Mouse (Mus musculus) embryonic facial prominence, embryonic 11.5 days (tissue): ENCODE results near the gene Atxn1. TPM values are rescaled to one million over a fixed set of nuclear protein-coding genes. Genes with fewer than 3 reads are reported as not detected.

Experiments
- ATAC-seq: fragments of 200-750 bp; cut with Nextera tagmentation; replicated peaks from 2 replicates; pipeline ENCODE4 v1.8.0; 2017; ENCODE audit warnings: low read depth; ENCODE audit not compliant: insufficient number of reproducible peaks, low FRiP score, low TSS enrichment
- DNase-seq: peaks from one replicate; pipeline ENCODE4 v3.0.0-alpha.2; 2015; ENCODE audit warnings: low spot score
- H3K27ac ChIP-seq: fragments of 300-500 bp; sonication (generic); replicated peaks from 2 replicates; pipeline ENCODE4 v1.5.1; 2014; ENCODE audit warnings: mild to moderate bottlenecking, low read depth, low read length, control low read depth
- H3K27me3 ChIP-seq: fragments of 300-500 bp; sonication (generic); 2 replicates; pipeline ENCODE4 v1.6.1; 2014; ENCODE audit warnings: mild to moderate bottlenecking, low read length, moderate library complexity, mixed read lengths; ENCODE audit not compliant: control insufficient read depth, insufficient read depth
- H3K36me3 ChIP-seq: fragments of 300-500 bp; sonication (generic); replicated peaks from 2 replicates; pipeline ENCODE4 v1.6.1; 2014; ENCODE audit warnings: low read depth, mild to moderate bottlenecking, low read length, moderate library complexity, mixed read lengths; ENCODE audit not compliant: control insufficient read depth, insufficient read depth
- H3K4me1 ChIP-seq: fragments of 300-500 bp; sonication (generic); 2 replicates; pipeline ENCODE4 v1.6.1; 2014; ENCODE audit warnings: low read length, mixed read lengths; ENCODE audit not compliant: control insufficient read depth, insufficient read depth
- H3K4me2 ChIP-seq: fragments of 300-500 bp; sonication (generic); 2 replicates; pipeline ENCODE4 v1.6.1; 2014; ENCODE audit warnings: low read depth, mild to moderate bottlenecking, control low read depth, low read length, moderate library complexity
- H3K4me3 ChIP-seq: fragments of 300-500 bp; sonication (generic); 2 replicates; pipeline ENCODE4 v1.5.1; 2014; ENCODE audit warnings: low read depth, low read length, control low read depth
- H3K9ac ChIP-seq: fragments of 300-500 bp; sonication (generic); replicated peaks from 2 replicates; pipeline ENCODE4 v1.6.1; 2014; ENCODE audit warnings: mild to moderate bottlenecking, control low read depth, low read length
- H3K9me3 ChIP-seq: fragments of 300-500 bp; sonication (generic); replicated peaks from 2 replicates; pipeline ENCODE4 v1.6.1; 2016; ENCODE audit warnings: mild to moderate bottlenecking, low read length, inconsistent platforms, mixed read lengths; ENCODE audit not compliant: control insufficient read depth
- WGBS: fragments of 180-500 bp; shearing (Covaris S2); extraction: QIAGEN DNeasy Blood & Tissue Kit; methylation state at CpG from one replicate; pipeline ENCODE4 v1.1.7; 2014; 5-methylcytosine and 5-hydroxymethylcytosine counted together
- polyA plus RNA-seq: library from polyadenylated mRNA; unstranded; fragments of >200 nt; fragmentation: Nextera tagmentation; extraction: Ambion mirVana; gene quantifications from 2 replicates; pipeline ENCODE4 v1.2.1, GENCODE M21; 2014

The Atxn1 gene
- polyA plus RNA-seq, 1 experiment from 2014 or later = 1.3 TPM

DNA sequence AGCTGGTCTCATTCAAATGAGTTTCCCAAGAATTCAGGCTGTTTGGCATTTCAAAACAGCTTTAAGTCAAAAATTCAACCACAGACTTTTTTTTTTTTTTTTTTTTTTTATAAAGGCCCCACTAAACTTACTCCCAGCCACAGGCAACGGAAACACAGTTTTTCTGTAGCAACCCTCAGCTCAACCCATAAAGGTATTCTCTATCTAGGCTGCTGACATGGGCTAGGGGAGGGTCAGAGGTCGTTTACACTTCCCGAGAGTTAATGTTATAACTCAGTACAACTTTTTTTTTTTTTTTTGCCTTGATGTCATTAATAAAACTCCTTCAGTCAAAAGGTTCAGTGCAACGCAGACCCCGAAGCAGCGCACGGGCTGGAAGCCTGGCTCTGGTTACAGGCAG, 93.3 kb downstream of the Atxn1 start:
- H3K4me2 ChIP-seq = no peak overlapping the region
- H3K9me3 ChIP-seq = no peaks in the 10 kb centered on the region
- no peaks in the 10 kb centered on the region for H3K36me3 ChIP-seq
- H3K4me1 ChIP-seq = no peaks in the 10 kb centered on the region
- 29% methylated on average over 7 of the region's 7 CpGs for WGBS
- H3K27me3 ChIP-seq = no peaks in the 10 kb centered on the region
- no peak overlapping the region for H3K27ac ChIP-seq
- H3K4me3 ChIP-seq = no peak overlapping the region
- H3K9ac ChIP-seq = no peak overlapping the region
- ATAC-seq (no peak), DNase-seq (peak; percentile 46)

DNA sequence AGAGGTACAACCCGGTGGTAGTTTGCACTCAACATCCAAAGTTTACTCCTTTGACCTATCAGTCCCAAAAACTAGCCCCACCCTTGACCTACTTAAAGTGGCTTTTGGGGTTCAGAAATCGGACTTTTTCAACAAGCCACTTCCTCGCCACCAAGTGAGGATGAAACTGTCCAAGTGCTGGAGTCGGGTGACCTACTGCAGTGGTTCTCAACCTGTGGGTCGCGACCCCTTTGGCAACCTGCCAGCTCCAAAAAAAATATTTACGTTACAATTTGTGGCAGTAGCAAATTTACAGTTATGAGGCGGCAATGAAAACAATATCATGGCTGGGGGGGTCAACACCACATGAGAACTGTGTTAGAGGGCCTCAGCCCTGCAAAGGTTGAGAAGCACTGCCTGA, 95.9 kb downstream of the Atxn1 start:
- Histone ChIP-seq H3K9ac (no peak overlapping the region), H3K27me3 (no peaks in the 10 kb centered on the region), H3K4me2 (no peak overlapping the region), H3K27ac (no peak overlapping the region), H3K4me1 (no peaks in the 10 kb centered on the region), H3K36me3 (no peaks in the 10 kb centered on the region), H3K4me3 (no peak overlapping the region), H3K9me3 (no peaks in the 10 kb centered on the region)
- ATAC-seq (no peak), DNase-seq (no peak)
- WGBS = 77% methylated on average over 8 of the region's 8 CpGs

DNA sequence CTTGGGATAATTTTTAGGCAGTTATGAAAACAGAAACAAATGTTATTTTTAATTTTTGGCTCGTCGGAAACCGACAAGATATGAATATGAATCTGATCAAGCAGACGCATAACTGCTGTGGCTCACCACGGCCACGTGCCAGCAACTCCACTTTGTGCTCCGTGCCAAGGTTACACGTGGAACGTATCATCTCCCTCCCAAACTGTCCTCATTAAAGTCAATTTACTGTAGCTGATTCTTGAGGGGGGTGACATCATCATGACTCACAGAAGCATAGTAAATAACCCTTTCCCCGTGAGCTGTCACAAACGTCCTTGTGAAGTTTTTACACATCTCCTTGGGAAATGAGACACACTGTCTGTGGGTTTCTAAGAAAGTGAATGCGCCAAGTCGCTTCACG, 97.5 kb downstream of the Atxn1 start:
- Histone ChIP-seq H3K27ac (no peak overlapping the region), H3K9me3 (no peaks in the 10 kb centered on the region), H3K4me3 (no peak overlapping the region), H3K27me3 (no peaks in the 10 kb centered on the region), H3K36me3 (no peaks in the 10 kb centered on the region), H3K9ac (no peak overlapping the region), H3K4me2 (no peak overlapping the region), H3K4me1 (no peaks in the 10 kb centered on the region)
- WGBS = 85% methylated on average over 14 of the region's 14 CpGs
- DNase-seq (no peak), ATAC-seq (no peak)

DNA sequence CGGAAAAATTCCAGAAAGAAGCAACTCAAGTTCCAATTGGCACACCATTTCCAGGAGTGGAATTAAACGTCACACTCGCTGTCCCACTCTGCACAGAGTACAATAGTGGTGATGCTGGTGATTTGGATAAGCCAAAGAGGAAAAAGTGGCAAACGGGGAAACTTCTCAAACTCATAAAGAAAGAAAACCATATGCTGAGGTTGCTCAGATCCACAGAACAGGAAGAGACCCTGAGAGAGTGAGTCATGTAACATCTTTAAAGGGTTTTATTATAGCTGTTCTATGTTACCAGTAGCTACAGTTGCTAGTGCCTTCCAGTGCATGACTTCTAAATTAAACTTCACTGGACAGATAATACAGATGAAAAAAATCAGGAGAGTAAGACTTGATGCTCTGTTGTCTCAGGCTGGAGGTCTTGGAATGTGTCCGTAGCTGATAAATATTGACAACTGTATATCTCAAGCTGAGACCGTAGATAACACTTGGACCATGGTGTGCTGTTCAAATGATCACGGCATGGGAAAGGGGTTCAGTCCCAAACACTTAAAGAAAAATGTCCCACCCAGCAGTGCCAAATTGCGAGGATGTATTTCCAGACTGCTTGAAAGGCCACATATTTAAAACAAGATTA, 98.1 kb downstream of the Atxn1 start:
- DNase-seq = no peak
- no peak overlapping the region for H3K4me2 ChIP-seq
- no peak for ATAC-seq
- H3K9ac ChIP-seq = no peak overlapping the region
- WGBS = 89% methylated on average over 8 of the region's 8 CpGs
- H3K27me3 ChIP-seq = no peaks in the 10 kb centered on the region
- H3K4me3 ChIP-seq = no peak overlapping the region
- H3K36me3 ChIP-seq = no peaks in the 10 kb centered on the region
- no peak overlapping the region for H3K27ac ChIP-seq
- no peaks in the 10 kb centered on the region for H3K9me3 ChIP-seq
- H3K4me1 ChIP-seq = no peaks in the 10 kb centered on the region

DNA sequence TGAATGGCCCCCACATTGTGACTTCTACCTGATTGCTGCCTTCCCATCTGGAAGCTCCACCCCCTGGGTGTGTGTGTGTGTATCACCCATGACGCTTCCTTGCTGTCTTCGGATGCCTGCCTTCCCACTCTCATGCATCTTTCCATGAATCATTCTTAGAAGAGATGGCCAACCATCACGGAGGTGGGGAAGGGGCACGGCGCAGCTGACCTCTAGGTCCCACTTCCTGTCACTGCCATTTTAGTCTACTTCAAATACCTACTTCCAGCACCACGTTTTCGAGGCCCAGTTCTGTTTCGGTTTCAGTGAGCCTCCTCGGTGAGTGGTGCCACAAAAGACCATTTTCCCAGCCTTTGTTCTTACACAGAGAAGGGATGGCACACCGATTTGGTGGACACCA, 99.2 kb downstream of the Atxn1 start:
- ATAC-seq = no peak
- Histone ChIP-seq H3K36me3 (no peaks in the 10 kb centered on the region), H3K27ac (no peak overlapping the region), H3K9ac (no peak overlapping the region), H3K27me3 (no peaks in the 10 kb centered on the region), H3K4me3 (no peak overlapping the region), H3K4me2 (no peak overlapping the region), H3K9me3 (no peaks in the 10 kb centered on the region), H3K4me1 (no peaks in the 10 kb centered on the region)
- DNase-seq = no peak
- WGBS = 91% methylated on average over 10 of the region's 10 CpGs

DNA sequence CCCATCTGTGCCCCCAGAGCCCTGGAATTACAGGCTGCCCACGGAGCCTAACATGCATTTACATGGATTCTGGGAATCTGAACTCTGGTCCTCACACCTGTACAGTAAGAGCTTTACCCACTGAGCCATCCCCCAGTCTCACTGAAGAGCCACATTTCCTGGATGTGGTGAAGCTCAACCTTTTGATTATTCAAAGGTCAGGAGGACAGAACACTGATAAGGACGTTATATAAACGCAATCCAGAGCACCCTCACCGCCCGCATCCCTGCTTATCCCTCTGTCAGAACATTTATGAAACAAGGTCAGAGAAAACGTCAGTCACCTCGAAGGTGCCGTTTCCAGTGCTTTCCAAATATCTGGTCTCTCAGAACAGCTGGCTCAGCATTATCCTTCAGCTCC, 101.0 kb downstream of the Atxn1 start:
- Histone ChIP-seq H3K4me2 (no peak overlapping the region), H3K27ac (no peak overlapping the region), H3K9me3 (no peaks in the 10 kb centered on the region), H3K9ac (no peak overlapping the region), H3K27me3 (no peaks in the 10 kb centered on the region), H3K4me1 (no peaks in the 10 kb centered on the region), H3K36me3 (no peaks in the 10 kb centered on the region), H3K4me3 (no peak overlapping the region)
- WGBS = 82% methylated on average over 8 of the region's 8 CpGs
- ATAC-seq = no peak
- DNase-seq = no peak

DNA sequence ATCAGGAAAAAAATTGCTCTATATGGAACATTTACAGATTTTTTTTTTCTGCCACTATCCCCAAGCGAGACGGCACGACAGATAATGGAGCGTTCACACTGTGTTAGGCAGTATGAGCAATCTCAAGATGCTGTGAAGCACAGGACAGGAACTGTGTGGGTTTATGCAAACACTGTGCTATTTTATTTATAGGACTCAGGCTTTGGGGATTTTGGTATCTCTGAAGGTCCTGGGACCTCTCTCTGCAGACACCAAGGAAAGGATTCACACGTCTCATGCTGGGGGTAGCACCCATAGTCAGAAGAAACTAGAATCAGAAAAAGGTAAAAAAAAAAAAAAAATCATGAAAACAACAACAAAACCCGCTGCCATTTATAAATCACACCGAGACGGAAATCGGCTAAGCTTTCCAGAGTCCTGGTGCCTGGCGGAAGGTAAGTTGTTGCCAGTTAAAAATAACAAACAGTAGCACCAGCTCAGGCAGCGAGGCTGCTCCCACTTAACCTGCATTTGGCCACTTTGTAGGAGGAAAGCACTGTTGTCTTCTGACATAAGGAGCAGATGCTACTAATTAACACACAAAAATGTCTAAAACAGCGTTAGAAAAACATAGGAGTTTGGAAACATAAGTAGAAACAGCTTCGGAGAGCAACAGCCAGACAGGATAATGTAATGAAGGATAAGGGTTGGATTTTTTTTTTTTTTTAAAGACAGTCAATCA, 102.8 kb downstream of the Atxn1 start:
- no peak overlapping the region; the same call in 1 of the 2 replicates for H3K27ac ChIP-seq
- H3K4me3 ChIP-seq = no peak overlapping the region
- no peak overlapping the region for H3K4me2 ChIP-seq
- no peak for ATAC-seq
- 37% methylated on average over 13 of the region's 13 CpGs for WGBS
- H3K9me3 ChIP-seq = no peaks in the 10 kb centered on the region
- H3K36me3 ChIP-seq = no peaks in the 10 kb centered on the region
- no peak overlapping the region for H3K9ac ChIP-seq
- no peaks in the 10 kb centered on the region for H3K27me3 ChIP-seq
- DNase-seq = peak; percentile 54
- H3K4me1 ChIP-seq = no peaks in the 10 kb centered on the region

DNA sequence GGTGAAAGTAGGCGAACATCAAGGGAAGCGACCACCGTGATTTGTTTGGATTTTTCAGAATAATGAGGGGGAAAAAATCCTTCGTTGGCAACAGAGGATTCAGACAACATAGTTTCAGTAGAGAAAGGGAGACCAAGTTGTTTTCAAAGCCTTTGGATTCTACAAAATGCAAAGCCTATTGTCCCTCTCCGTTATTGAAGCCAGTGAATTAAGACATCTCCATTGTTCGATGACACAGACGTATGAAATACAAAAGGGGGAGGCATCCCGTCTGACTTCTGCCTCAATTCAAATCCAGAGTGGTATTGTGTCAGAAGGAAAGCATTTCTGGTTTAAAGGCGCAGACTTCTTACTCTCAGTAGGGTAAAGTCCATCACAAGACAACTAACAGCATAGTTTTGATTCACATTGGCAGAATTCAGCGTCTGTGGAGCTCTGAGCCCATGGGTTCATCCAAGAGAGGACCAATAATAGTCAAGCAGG, 103.7 kb downstream of the Atxn1 start:
- Histone ChIP-seq H3K4me3 (no peak overlapping the region), H3K4me2 (no peak overlapping the region), H3K4me1 (no peaks in the 10 kb centered on the region), H3K36me3 (no peaks in the 10 kb centered on the region), H3K9ac (no peak overlapping the region), H3K9me3 (no peaks in the 10 kb centered on the region), H3K27ac (no peak overlapping the region), H3K27me3 (no peaks in the 10 kb centered on the region)
- DNase-seq = no peak
- ATAC-seq = no peak
- WGBS = 68% methylated on average over 10 of the region's 10 CpGs
